Mouse (Mus musculus) neural tube, embryonic 13.5 days (tissue): Measurements from ENCODE around the gene Edn2. TPM values are rescaled to one million over a fixed set of nuclear protein-coding genes. Genes with fewer than 3 reads are reported as not detected.

Experiments used
- ATAC-seq: fragments of 200-750 bp; cut with Nextera tagmentation; 2 replicates; pipeline ENCODE4 v1.8.0; 2017; ENCODE audit warnings: low read depth, mild to moderate bottlenecking, moderate TSS enrichment, moderate library complexity
- H3K27ac ChIP-seq: fragments of 300-500 bp; sonication (generic); replicated peaks from 2 replicates; pipeline ENCODE4 v1.5.1; 2015; ENCODE audit warnings: moderate library complexity, mild to moderate bottlenecking, inconsistent platforms
- H3K27me3 ChIP-seq: fragments of 300-500 bp; sonication (generic); 2 replicates; pipeline ENCODE4 v1.6.1; 2015; ENCODE audit warnings: mild to moderate bottlenecking, inconsistent platforms
- H3K36me3 ChIP-seq: fragments of 300-500 bp; sonication (generic); 2 replicates; pipeline ENCODE4 v1.6.1; 2015; ENCODE audit warnings: mild to moderate bottlenecking, inconsistent platforms
- H3K4me1 ChIP-seq: fragments of 300-500 bp; sonication (generic); replicated peaks from 2 replicates; pipeline ENCODE4 v1.6.1; 2015; ENCODE audit warnings: inconsistent platforms
- H3K4me2 ChIP-seq: fragments of 300-500 bp; sonication (generic); 2 replicates; pipeline ENCODE4 v1.6.1; 2015; ENCODE audit warnings: inconsistent platforms, mild to moderate bottlenecking, moderate library complexity
- H3K4me3 ChIP-seq: fragments of 300-500 bp; sonication (generic); 2 replicates; pipeline ENCODE4 v1.5.1; 2015; ENCODE audit warnings: mild to moderate bottlenecking, inconsistent platforms
- H3K9ac ChIP-seq: fragments of 300-500 bp; sonication (generic); 2 replicates; pipeline ENCODE4 v1.6.1; 2015; ENCODE audit warnings: moderate library complexity, mild to moderate bottlenecking, inconsistent platforms
- H3K9me3 ChIP-seq: fragments of 300-500 bp; sonication (generic); 2 replicates; pipeline ENCODE4 v1.6.1; 2016; ENCODE audit warnings: inconsistent platforms
- WGBS: fragments of 180-500 bp; shearing (Covaris S2); methylation state at CpG from one replicate; pipeline ENCODE4 v1.1.7; 2015; 5-methylcytosine and 5-hydroxymethylcytosine counted together
- polyA plus RNA-seq: library from polyadenylated mRNA; unstranded; fragments of >200 nt; fragmentation: Nextera tagmentation; extraction: Ambion mirVana; gene quantifications from 2 replicates; pipeline ENCODE4 v1.2.1, GENCODE M21; 2015

Edn2 gene
- polyA plus RNA-seq, 1 experiment from 2014 or later: 0.47 TPM

GRCm38 (mm10) chr4:120134223-120134622 is 26.8 kb upstream of the Edn2 start:
- Histone ChIP-seq H3K4me2 (no peak overlapping the region), H3K9me3 (no peaks in the 10 kb centered on the region), H3K4me3 (no peak overlapping the region), H3K4me1 (peaks cover 34% of the 10 kb centered on the region), H3K9ac (no peak overlapping the region), H3K27ac (no peak overlapping the region), H3K36me3 (no peaks in the 10 kb centered on the region), H3K27me3 (no peaks in the 10 kb centered on the region; the same call in 1 of the 2 replicates)
- WGBS: 71% methylated on average over 6 of the region's 6 CpGs
- no peak for ATAC-seq

GRCm38 (mm10) chr4:120141810-120142209 is 19.2 kb upstream of the Edn2 start:
- Histone ChIP-seq H3K4me3 (no peak overlapping the region), H3K9me3 (no peaks in the 10 kb centered on the region), H3K9ac (no peak overlapping the region), H3K36me3 (no peaks in the 10 kb centered on the region), H3K4me1 (no peaks in the 10 kb centered on the region), H3K27ac (no peak overlapping the region), H3K27me3 (no peaks in the 10 kb centered on the region), H3K4me2 (no peak overlapping the region)
- ATAC-seq: no peak
- WGBS: 89% methylated on average over 1 of the region's 1 CpGs

GRCm38 (mm10) chr4:120142905-120143304 is 18.1 kb upstream of the Edn2 start:
- WGBS: 85% methylated on average over 9 of the region's 9 CpGs

GRCm38 (mm10) chr4:120144343-120144742 is 16.7 kb upstream of the Edn2 start:
- H3K27me3 ChIP-seq: peaks cover 6% of the 10 kb centered on the region; the same call in 1 of the 2 replicates
- WGBS: 84% methylated on average over 5 of the region's 5 CpGs
- no peaks in the 10 kb centered on the region for H3K9me3 ChIP-seq
- H3K4me1 ChIP-seq: peaks cover 12% of the 10 kb centered on the region
- H3K4me3 ChIP-seq: no peak overlapping the region
- no peaks in the 10 kb centered on the region for H3K36me3 ChIP-seq
- H3K27ac ChIP-seq: no peak overlapping the region
- no peak overlapping the region for H3K9ac ChIP-seq
- H3K4me2 ChIP-seq: no peak overlapping the region
- ATAC-seq: no peak

More at GRCm38 (mm10) chr4:120142905-120143304, 18.1 kb upstream of the Edn2 start:
- Histone ChIP-seq H3K4me2 (no peak overlapping the region), H3K4me3 (no peak overlapping the region), H3K9me3 (no peaks in the 10 kb centered on the region), H3K36me3 (no peaks in the 10 kb centered on the region), H3K9ac (no peak overlapping the region), H3K4me1 (no peaks in the 10 kb centered on the region), H3K27ac (no peak overlapping the region), H3K27me3 (peaks cover 5% of the 10 kb centered on the region; the same call in 1 of the 2 replicates)
- ATAC-seq: no peak

- Histone ChIP-seq H3K27me3 (peaks cover 6% of the 10 kb centered on the region; the same call in 1 of the 2 replicates), H3K9ac (no peak overlapping the region), H3K36me3 (no peaks in the 10 kb centered on the region), H3K4me2 (no peak overlapping the region), H3K4me3 (no peak overlapping the region), H3K9me3 (no peaks in the 10 kb centered on the region), H3K27ac (no peak overlapping the region), H3K4me1 (peaks cover 12% of the 10 kb centered on the region)
- 80% methylated on average over 8 of the region's 8 CpGs for WGBS
- no peak for ATAC-seq
Measured at GRCm38 (mm10) chr4:120145931-120146330, 15.1 kb upstream of the Edn2 start.

- no peak overlapping the region for H3K27ac ChIP-seq
- H3K27me3 ChIP-seq: peaks cover 6% of the 10 kb centered on the region; the same call in 1 of the 2 replicates
- WGBS: 5% methylated on average over 45 of the region's 45 CpGs
- H3K9ac ChIP-seq: peak overlapping the region; percentile 62
- no peaks in the 10 kb centered on the region for H3K9me3 ChIP-seq
- H3K4me1 ChIP-seq: peaks cover 12% of the 10 kb centered on the region
- peak; percentile 77 for ATAC-seq
- H3K4me2 ChIP-seq: peak overlapping the region; percentile 51
- peak overlapping the region; percentile 19 for H3K4me3 ChIP-seq
- H3K36me3 ChIP-seq: no peaks in the 10 kb centered on the region
Measured at GRCm38 (mm10) chr4:120148291-120149141, 12.5 kb upstream of the Edn2 start.

GRCm38 (mm10) chr4:120149142-120149524 is 11.9 kb upstream of the Edn2 start:
- Histone ChIP-seq H3K9ac (peak overlapping the region; percentile 62), H3K4me3 (peak overlapping the region; percentile 19)
- 34% methylated on average over 3 of the region's 3 CpGs for WGBS

GRCm38 (mm10) chr4:120150345-120150920 is 10.6 kb upstream of the Edn2 start:
- H3K4me1 ChIP-seq: peaks cover 12% of the 10 kb centered on the region
- H3K27me3 ChIP-seq: peaks cover 6% of the 10 kb centered on the region; the same call in 1 of the 2 replicates
- no peak for ATAC-seq
- no peaks in the 10 kb centered on the region for H3K9me3 ChIP-seq
- no peaks in the 10 kb centered on the region for H3K36me3 ChIP-seq
- 54% methylated on average over 6 of the region's 6 CpGs for WGBS
- H3K27ac ChIP-seq: no peak overlapping the region
- no peak overlapping the region for H3K4me2 ChIP-seq
- H3K9ac ChIP-seq: no peak overlapping the region
- no peak overlapping the region for H3K4me3 ChIP-seq

More at GRCm38 (mm10) chr4:120149142-120149524, 11.9 kb upstream of the Edn2 start:
- H3K36me3 ChIP-seq: no peaks in the 10 kb centered on the region
- peak overlapping the region; percentile 51 for H3K4me2 ChIP-seq
- no peaks in the 10 kb centered on the region for H3K9me3 ChIP-seq
- peaks cover 6% of the 10 kb centered on the region; the same call in 1 of the 2 replicates for H3K27me3 ChIP-seq
- no peak overlapping the region for H3K27ac ChIP-seq
- peaks cover 12% of the 10 kb centered on the region for H3K4me1 ChIP-seq
- peak; percentile 51 for ATAC-seq

- no peak overlapping the region for H3K27ac ChIP-seq
- no peak overlapping the region for H3K4me2 ChIP-seq
- peaks cover 12% of the 10 kb centered on the region for H3K4me1 ChIP-seq
- no peak overlapping the region for H3K9ac ChIP-seq
- no peak overlapping the region for H3K4me3 ChIP-seq
- WGBS: 85% methylated on average over 6 of the region's 6 CpGs
- H3K36me3 ChIP-seq: no peaks in the 10 kb centered on the region
- H3K9me3 ChIP-seq: no peaks in the 10 kb centered on the region
- H3K27me3 ChIP-seq: peaks cover 6% of the 10 kb centered on the region; the same call in 1 of the 2 replicates
- no peak for ATAC-seq
Measured at GRCm38 (mm10) chr4:120151906-120152305, 9.1 kb upstream of the Edn2 start.

- WGBS: 71% methylated on average over 4 of the region's 4 CpGs
- peaks cover 12% of the 10 kb centered on the region for H3K4me1 ChIP-seq
- no peak for ATAC-seq
- no peak overlapping the region for H3K4me3 ChIP-seq
- H3K4me2 ChIP-seq: no peak overlapping the region
- no peaks in the 10 kb centered on the region for H3K9me3 ChIP-seq
- no peak overlapping the region for H3K27ac ChIP-seq
- H3K36me3 ChIP-seq: no peaks in the 10 kb centered on the region
- no peak overlapping the region for H3K9ac ChIP-seq
- peaks cover 4% of the 10 kb centered on the region; the same call in 1 of the 2 replicates for H3K27me3 ChIP-seq
Measured at GRCm38 (mm10) chr4:120152648-120153047, 8.4 kb upstream of the Edn2 start.

- Histone ChIP-seq H3K4me3 (no peak overlapping the region), H3K9ac (no peak overlapping the region), H3K9me3 (no peaks in the 10 kb centered on the region), H3K36me3 (no peaks in the 10 kb centered on the region), H3K4me1 (peaks cover 5% of the 10 kb centered on the region), H3K4me2 (no peak overlapping the region), H3K27me3 (no peaks in the 10 kb centered on the region), H3K27ac (no peak overlapping the region)
- no peak for ATAC-seq
- WGBS: 91% methylated on average over 3 of the region's 3 CpGs
Measured at GRCm38 (mm10) chr4:120153736-120154135, 7.3 kb upstream of the Edn2 start.

- no peak overlapping the region for H3K27ac ChIP-seq
- no peak overlapping the region for H3K9ac ChIP-seq
- no peak for ATAC-seq
- peaks cover 14% of the 10 kb centered on the region for H3K4me1 ChIP-seq
- H3K9me3 ChIP-seq: no peaks in the 10 kb centered on the region
- 61% methylated on average over 5 of the region's 5 CpGs for WGBS
- H3K36me3 ChIP-seq: no peaks in the 10 kb centered on the region
- H3K27me3 ChIP-seq: peaks cover 13% of the 10 kb centered on the region
- H3K4me2 ChIP-seq: no peak overlapping the region
- no peak overlapping the region for H3K4me3 ChIP-seq
Measured at GRCm38 (mm10) chr4:120158714-120159310, 2.2 kb upstream of the Edn2 start.
